Mouse (Mus musculus) forebrain, embryonic 12.5 days (tissue): Measurements from ENCODE around the gene Dscam. TPM values are rescaled to one million over a fixed set of nuclear protein-coding genes. Genes with fewer than 3 reads are reported as not detected.
A peak's percentile ranks its signal among the peaks of the same experiment; 100 is the strongest.

ENCODE experiments used
- ATAC-seq: fragments of 200-750 bp; cut with Nextera tagmentation; 2 replicates; pipeline ENCODE4 v1.8.0; 2017; ENCODE audit warnings: moderate TSS enrichment; ENCODE audit not compliant: low FRiP score
- H3K27ac ChIP-seq: fragments of 300-500 bp; sonication (generic); 2 replicates; pipeline ENCODE4 v1.5.1; 2016; ENCODE audit warnings: mild to moderate bottlenecking
- H3K27me3 ChIP-seq: fragments of 300-500 bp; sonication (generic); 2 replicates; pipeline ENCODE4 v1.6.1; 2016; ENCODE audit warnings: mild to moderate bottlenecking
- H3K36me3 ChIP-seq: fragments of 300-500 bp; sonication (generic); replicated peaks from 2 replicates; pipeline ENCODE4 v1.6.1; 2016; ENCODE audit warnings: mild to moderate bottlenecking
- H3K4me1 ChIP-seq: fragments of 300-500 bp; sonication (generic); 2 replicates; pipeline ENCODE4 v1.6.1; 2016
- H3K4me2 ChIP-seq: fragments of 300-500 bp; sonication (generic); 2 replicates; pipeline ENCODE4 v1.6.1; 2016; ENCODE audit warnings: mild to moderate bottlenecking, moderate library complexity
- H3K4me3 ChIP-seq: fragments of 300-500 bp; sonication (generic); replicated peaks from 2 replicates; pipeline ENCODE4 v1.5.1; 2016; ENCODE audit warnings: mild to moderate bottlenecking
- H3K9ac ChIP-seq: fragments of 300-500 bp; sonication (generic); 2 replicates; pipeline ENCODE4 v1.6.1; 2016; ENCODE audit warnings: mild to moderate bottlenecking
- H3K9me3 ChIP-seq: fragments of 300-500 bp; sonication (generic); 2 replicates; pipeline ENCODE4 v1.6.1; 2016
- WGBS: fragments of 180-500 bp; shearing (Covaris S2); methylation state at CpG from one replicate; pipeline ENCODE4 v1.1.7; 2016; 5-methylcytosine and 5-hydroxymethylcytosine counted together
- polyA plus RNA-seq: library from polyadenylated mRNA; unstranded; fragments of >200 nt; fragmentation: Nextera tagmentation; extraction: Ambion mirVana; gene quantifications from 2 replicates; pipeline ENCODE4 v1.2.1, GENCODE M21; 2016

Dscam gene
- polyA plus RNA-seq, 1 experiment from 2014 or later = 2.6 TPM

GRCm38 (mm10) chr16:96759081-96759603 lies 411.4 kb downstream of the Dscam start:
- Histone ChIP-seq H3K4me2 (no peak overlapping the region), H3K36me3 (no peaks in the 10 kb centered on the region), H3K4me1 (peaks cover 63% of the 10 kb centered on the region), H3K27me3 (peaks cover 7% of the 10 kb centered on the region; the same call in 1 of the 2 replicates), H3K27ac (no peak overlapping the region), H3K9me3 (no peaks in the 10 kb centered on the region), H3K4me3 (no peak overlapping the region), H3K9ac (no peak overlapping the region)
- WGBS = 61% methylated on average over 5 of the region's 5 CpGs
- ATAC-seq = no peak

- WGBS = 56% methylated on average over 3 of the region's 3 CpGs
- Histone ChIP-seq H3K9ac (no peak overlapping the region), H3K4me2 (no peak overlapping the region), H3K27me3 (peaks cover 7% of the 10 kb centered on the region; the same call in 1 of the 2 replicates), H3K4me1 (peaks cover 68% of the 10 kb centered on the region), H3K27ac (no peak overlapping the region), H3K9me3 (no peaks in the 10 kb centered on the region), H3K36me3 (no peaks in the 10 kb centered on the region), H3K4me3 (no peak overlapping the region)
- no peak for ATAC-seq
Measured at GRCm38 (mm10) chr16:96758381-96758780, 412.2 kb downstream of the Dscam start.

- H3K27ac ChIP-seq = peak overlapping the region; percentile 63; the same call in 1 of the 2 replicates
- no peak for ATAC-seq
- H3K4me3 ChIP-seq = no peak overlapping the region
- WGBS = 5% methylated on average over 9 of the region's 9 CpGs
- H3K4me1 ChIP-seq = peaks cover 68% of the 10 kb centered on the region
- H3K36me3 ChIP-seq = no peaks in the 10 kb centered on the region
- peak overlapping the region; percentile 20 for H3K4me2 ChIP-seq
- H3K9me3 ChIP-seq = no peaks in the 10 kb centered on the region
- H3K9ac ChIP-seq = no peak overlapping the region
- peaks cover 7% of the 10 kb centered on the region; the same call in 1 of the 2 replicates for H3K27me3 ChIP-seq
Measured at GRCm38 (mm10) chr16:96757588-96758313, 412.8 kb downstream of the Dscam start.

GRCm38 (mm10) chr16:96756994-96757393 lies 413.6 kb downstream of the Dscam start:
- peak; percentile 36 for ATAC-seq

GRCm38 (mm10) chr16:96754971-96755504 lies 415.5 kb downstream of the Dscam start:
- no peak for ATAC-seq
- Histone ChIP-seq H3K4me3 (no peak overlapping the region), H3K9ac (no peak overlapping the region), H3K9me3 (no peaks in the 10 kb centered on the region), H3K4me2 (no peak overlapping the region), H3K27ac (no peak overlapping the region), H3K4me1 (peaks cover 56% of the 10 kb centered on the region), H3K36me3 (no peaks in the 10 kb centered on the region), H3K27me3 (peaks cover 7% of the 10 kb centered on the region; the same call in 1 of the 2 replicates)
- WGBS = 59% methylated on average over 6 of the region's 6 CpGs

More at GRCm38 (mm10) chr16:96756994-96757393, 413.6 kb downstream of the Dscam start:
- Histone ChIP-seq H3K27me3 (peaks cover 7% of the 10 kb centered on the region; the same call in 1 of the 2 replicates), H3K4me3 (no peak overlapping the region), H3K27ac (peak overlapping the region; percentile 63), H3K4me1 (peaks cover 68% of the 10 kb centered on the region), H3K9me3 (no peaks in the 10 kb centered on the region), H3K36me3 (no peaks in the 10 kb centered on the region), H3K9ac (no peak overlapping the region), H3K4me2 (peak overlapping the region; percentile 20; the same call in 1 of the 2 replicates)
- 3% methylated on average over 7 of the region's 7 CpGs for WGBS

- H3K4me2 ChIP-seq = no peak overlapping the region
- H3K9me3 ChIP-seq = no peaks in the 10 kb centered on the region
- 48% methylated on average over 6 of the region's 6 CpGs for WGBS
- H3K4me3 ChIP-seq = no peak overlapping the region
- no peak overlapping the region for H3K27ac ChIP-seq
- 0 out of 2 replicates have a peak, but pooled peaks have one; percentile 22 for ATAC-seq
- no peak overlapping the region for H3K9ac ChIP-seq
- peaks cover 54% of the 10 kb centered on the region for H3K4me1 ChIP-seq
- H3K36me3 ChIP-seq = no peaks in the 10 kb centered on the region
- peaks cover 7% of the 10 kb centered on the region; the same call in 1 of the 2 replicates for H3K27me3 ChIP-seq
Measured at GRCm38 (mm10) chr16:96754381-96754780, 416.2 kb downstream of the Dscam start.

GRCm38 (mm10) chr16:96753781-96754173 lies 416.8 kb downstream of the Dscam start:
- H3K9ac ChIP-seq = no peak overlapping the region
- H3K4me2 ChIP-seq = no peak overlapping the region
- H3K4me3 ChIP-seq = no peak overlapping the region
- peaks cover 3% of the 10 kb centered on the region; the same call in 1 of the 2 replicates for H3K27me3 ChIP-seq
- H3K4me1 ChIP-seq = peaks cover 48% of the 10 kb centered on the region
- no peak for ATAC-seq
- no peak overlapping the region for H3K27ac ChIP-seq
- no peaks in the 10 kb centered on the region for H3K36me3 ChIP-seq
- WGBS = 38% methylated on average over 4 of the region's 4 CpGs
- no peaks in the 10 kb centered on the region for H3K9me3 ChIP-seq

- no peak overlapping the region for H3K27ac ChIP-seq
- no peak overlapping the region for H3K9ac ChIP-seq
- H3K9me3 ChIP-seq = no peaks in the 10 kb centered on the region
- no peaks in the 10 kb centered on the region for H3K36me3 ChIP-seq
- H3K4me2 ChIP-seq = no peak overlapping the region
- 78% methylated on average over 2 of the region's 2 CpGs for WGBS
- H3K4me3 ChIP-seq = no peak overlapping the region
- ATAC-seq = no peak
- H3K4me1 ChIP-seq = peaks cover 43% of the 10 kb centered on the region
- H3K27me3 ChIP-seq = no peaks in the 10 kb centered on the region
Measured at GRCm38 (mm10) chr16:96753164-96753780, 417.3 kb downstream of the Dscam start.

GRCm38 (mm10) chr16:96742475-96743255 lies 427.9 kb downstream of the Dscam start:
- Histone ChIP-seq H3K4me3 (no peak overlapping the region), H3K4me1 (peaks cover 3% of the 10 kb centered on the region; the same call in 1 of the 2 replicates), H3K36me3 (no peaks in the 10 kb centered on the region), H3K27me3 (no peaks in the 10 kb centered on the region), H3K4me2 (no peak overlapping the region), H3K27ac (no peak overlapping the region), H3K9ac (no peak overlapping the region), H3K9me3 (no peaks in the 10 kb centered on the region)
- ATAC-seq = no peak
- WGBS = 60% methylated on average over 5 of the region's 5 CpGs

- Histone ChIP-seq H3K4me3 (no peak overlapping the region), H3K27ac (no peak overlapping the region), H3K4me2 (no peak overlapping the region), H3K9me3 (no peaks in the 10 kb centered on the region), H3K36me3 (no peaks in the 10 kb centered on the region), H3K4me1 (peaks cover 3% of the 10 kb centered on the region; the same call in 1 of the 2 replicates), H3K9ac (no peak overlapping the region), H3K27me3 (no peaks in the 10 kb centered on the region)
- WGBS = 83% methylated on average over 1 of the region's 1 CpGs
- ATAC-seq = no peak
Measured at GRCm38 (mm10) chr16:96741336-96741735, 429.2 kb downstream of the Dscam start.

GRCm38 (mm10) chr16:96740073-96741055 lies 430.2 kb downstream of the Dscam start:
- ATAC-seq = no peak

More at GRCm38 (mm10) chr16:96740073-96741055, 430.2 kb downstream of the Dscam start:
- H3K4me1 ChIP-seq = peaks cover 3% of the 10 kb centered on the region; the same call in 1 of the 2 replicates
- H3K9ac ChIP-seq = no peak overlapping the region
- no peak overlapping the region for H3K4me3 ChIP-seq
- WGBS = 84% methylated on average over 7 of the region's 7 CpGs
- no peaks in the 10 kb centered on the region for H3K27me3 ChIP-seq
- no peak overlapping the region for H3K4me2 ChIP-seq
- no peaks in the 10 kb centered on the region for H3K36me3 ChIP-seq
- H3K9me3 ChIP-seq = no peaks in the 10 kb centered on the region
- no peak overlapping the region for H3K27ac ChIP-seq
